Comparison of ENCODE assay signal across 30 mouse cellular contexts in genomic region chr17:61696717-61697116, GRCm38 (mm10).
"Had no signal": no experiment of that assay in that cellular context is flagged by ENCODE, and none has a peak within 500 bp of the region (broad histone marks: within the 10 kb centered on the region; RNA-seq: fewer than 3 reads in every experiment).

No protein-coding gene starts in this region.

- H3K27ac ChIP-seq: heart, embryonic 13.5 days; heart, embryonic 15.5 days; hindbrain, embryonic 10.5 days; hindbrain, embryonic 12.5 days; hindbrain, embryonic 13.5 days; hindbrain, embryonic 14.5 days; hindbrain, embryonic 15.5 days; hindbrain, postnatal 0 days; intestine, embryonic 15.5 days; kidney, embryonic 15.5 days; kidney, postnatal 0 days; layer of hippocampus, adult 2 months; left cerebral cortex, adult 2 months had no signal

- DNase-seq: heart, postnatal 10 days; heart, postnatal 14 days; heart, postnatal 36 days; heart, postnatal 4 days; kidney, adult 11 months; kidney, adult 18-20 months; kidney, adult 2 months; kidney, adult 8-10 months; kidney, adult 9 months; kidney, postnatal 10 days; kidney, postnatal 14 days; kidney, postnatal 25 days; kidney, postnatal 36 days; kidney, postnatal 4 days; layer of hippocampus, adult 9-11 months; layer of hippocampus, postnatal 36 days had no signal

- H3K9me3 ChIP-seq: heart, embryonic 12.5 days; heart, embryonic 13.5 days; heart, embryonic 15.5 days; hindbrain, embryonic 10.5 days; hindbrain, embryonic 12.5 days; hindbrain, embryonic 13.5 days; hindbrain, embryonic 15.5 days; intestine, embryonic 15.5 days; kidney, embryonic 15.5 days had no signal

- H3K9ac ChIP-seq: heart, embryonic 12.5 days; heart, embryonic 13.5 days; heart, embryonic 15.5 days; hindbrain, embryonic 12.5 days; hindbrain, embryonic 13.5 days; hindbrain, embryonic 14.5 days; hindbrain, embryonic 15.5 days; intestine, embryonic 15.5 days; kidney, embryonic 15.5 days had no signal

- H3K27me3 ChIP-seq: heart, embryonic 12.5 days; heart, embryonic 13.5 days; heart, embryonic 15.5 days; hindbrain, embryonic 12.5 days; hindbrain, embryonic 13.5 days; hindbrain, embryonic 15.5 days; intestine, embryonic 15.5 days; kidney, embryonic 15.5 days had no signal

- H3K4me1 ChIP-seq: heart, embryonic 12.5 days; heart, embryonic 13.5 days; heart, embryonic 15.5 days; hindbrain, embryonic 10.5 days; hindbrain, embryonic 12.5 days; hindbrain, embryonic 13.5 days; hindbrain, embryonic 15.5 days; intestine, embryonic 15.5 days; kidney, embryonic 15.5 days had no signal

- H3K4me3 ChIP-seq: heart, embryonic 12.5 days; heart, embryonic 13.5 days; heart, embryonic 15.5 days; hindbrain, embryonic 10.5 days; hindbrain, embryonic 12.5 days; hindbrain, embryonic 13.5 days; hindbrain, embryonic 15.5 days; intestine, embryonic 15.5 days; kidney, embryonic 15.5 days; layer of hippocampus, adult 2 months; left cerebral cortex, adult 2 months had no signal

- H3K36me3 ChIP-seq: heart, embryonic 12.5 days; heart, embryonic 13.5 days; heart, embryonic 15.5 days; hindbrain, embryonic 10.5 days; hindbrain, embryonic 12.5 days; hindbrain, embryonic 13.5 days; hindbrain, embryonic 15.5 days; intestine, embryonic 15.5 days; kidney, embryonic 15.5 days had no signal
